Mouse (Mus musculus) kidney, embryonic 15.5 days (tissue): Measurements from ENCODE around the gene Ssr2. TPM values are rescaled to one million over a fixed set of nuclear protein-coding genes. Genes with fewer than 3 reads are reported as not detected.

Source experiments
- ATAC-seq: fragments of 200-750 bp; cut with Nextera tagmentation; replicated peaks from 2 replicates; pipeline ENCODE4 v1.8.0; 2017; ENCODE audit warnings: moderate TSS enrichment; ENCODE audit not compliant: low FRiP score
- H3K27ac ChIP-seq: fragments of 300-500 bp; sonication (generic); 2 replicates; pipeline ENCODE4 v1.5.1; 2015; ENCODE audit warnings: mild to moderate bottlenecking, inconsistent platforms
- H3K27me3 ChIP-seq: fragments of 300-500 bp; sonication (generic); 2 replicates; pipeline ENCODE4 v1.6.1; 2015; ENCODE audit warnings: inconsistent platforms
- H3K36me3 ChIP-seq: fragments of 300-500 bp; sonication (generic); 2 replicates; pipeline ENCODE4 v1.6.1; 2015; ENCODE audit warnings: inconsistent platforms
- H3K4me1 ChIP-seq: fragments of 300-500 bp; sonication (generic); 2 replicates; pipeline ENCODE4 v1.6.1; 2015; ENCODE audit warnings: inconsistent platforms
- H3K4me2 ChIP-seq: fragments of 300-500 bp; sonication (generic); 2 replicates; pipeline ENCODE4 v1.6.1; 2015; ENCODE audit warnings: moderate library complexity, mild to moderate bottlenecking, inconsistent platforms
- H3K4me3 ChIP-seq: fragments of 300-500 bp; sonication (generic); replicated peaks from 2 replicates; pipeline ENCODE4 v1.5.1; 2015; ENCODE audit warnings: mild to moderate bottlenecking, inconsistent platforms
- H3K9ac ChIP-seq: fragments of 300-500 bp; sonication (generic); 2 replicates; pipeline ENCODE4 v1.6.1; 2015; ENCODE audit warnings: mild to moderate bottlenecking, inconsistent platforms
- H3K9me3 ChIP-seq: fragments of 300-500 bp; sonication (generic); replicated peaks from 2 replicates; pipeline ENCODE4 v1.6.1; 2016; ENCODE audit warnings: inconsistent platforms
- WGBS: fragments of 180-500 bp; shearing (Covaris S2); methylation state at CpG from one replicate; pipeline ENCODE4 v1.1.7; 2015; ENCODE audit warnings: mixed read lengths; 5-methylcytosine and 5-hydroxymethylcytosine counted together
- polyA plus RNA-seq: library from polyadenylated mRNA; unstranded; fragments of >200 nt; fragmentation: Nextera tagmentation; extraction: Ambion mirVana; gene quantifications from 2 replicates; pipeline ENCODE4 v1.2.1, GENCODE M21; 2015

Ssr2 gene
- polyA plus RNA-seq, 1 experiment from 2014 or later: 318 TPM

DNA sequence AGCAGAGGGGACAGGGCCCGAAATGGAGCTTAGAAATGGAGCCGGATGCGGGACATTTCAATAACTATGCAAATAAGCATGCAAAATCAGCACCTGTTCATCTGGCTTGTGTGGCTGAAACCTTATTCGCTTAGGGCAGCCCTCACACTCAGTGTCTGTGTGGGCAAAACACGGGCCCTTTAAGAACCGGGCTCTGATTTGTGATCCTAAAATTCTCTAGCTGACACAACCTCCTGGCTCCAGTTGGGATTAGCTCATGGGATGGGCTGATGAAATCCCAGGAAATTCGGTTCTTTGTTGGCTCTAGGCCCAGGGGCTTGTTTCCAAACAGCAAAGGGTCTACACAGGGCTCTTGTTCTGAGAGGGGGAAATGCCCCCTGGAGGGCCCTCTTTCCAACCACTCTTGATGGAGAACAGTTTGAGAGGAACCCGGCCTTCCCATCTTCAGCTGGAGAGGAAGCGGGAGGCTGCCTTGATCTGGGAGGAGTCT lies 40.3 kb downstream of the Ssr2 start:
- H3K36me3 ChIP-seq: no peaks in the 10 kb centered on the region
- H3K9me3 ChIP-seq: no peaks in the 10 kb centered on the region
- H3K27me3 ChIP-seq: no peaks in the 10 kb centered on the region
- H3K27ac ChIP-seq: peak overlapping the region; percentile 34
- peak overlapping the region; percentile 42 for H3K4me2 ChIP-seq
- ATAC-seq: no peak
- H3K4me3 ChIP-seq: peak overlapping the region; percentile 19
- WGBS: 44% methylated on average over 9 of the region's 9 CpGs
- peaks cover 49% of the 10 kb centered on the region for H3K4me1 ChIP-seq
- H3K9ac ChIP-seq: no peak overlapping the region

DNA sequence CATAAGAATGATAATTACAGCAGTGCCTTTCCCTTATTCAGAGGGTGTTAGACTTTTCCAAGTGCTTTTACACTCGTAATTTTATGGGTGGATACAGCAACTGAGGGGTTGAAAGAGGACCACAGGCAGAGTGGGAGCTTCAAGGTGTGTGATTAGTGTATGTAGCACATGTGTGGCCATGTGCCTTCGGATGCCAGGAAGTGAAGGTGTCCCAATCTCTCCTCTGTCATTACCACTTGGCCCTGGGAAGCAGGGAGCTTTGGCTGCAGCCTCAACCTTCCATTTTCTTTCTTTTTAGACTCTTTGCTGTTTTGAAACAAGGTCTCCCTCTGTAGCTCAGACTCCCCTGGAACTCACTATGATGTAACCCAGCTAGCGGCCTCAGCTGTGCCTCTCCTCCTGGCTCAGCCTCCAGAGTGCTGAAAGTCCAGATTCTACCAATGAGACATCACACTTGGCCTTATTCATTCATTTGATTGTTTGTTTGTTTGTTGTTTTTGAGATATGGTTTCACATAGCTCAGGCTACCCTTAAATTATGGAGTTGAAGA lies 41.4 kb downstream of the Ssr2 start:
- H3K4me3 ChIP-seq: peak overlapping the region; percentile 19; the same call in 1 of the 2 replicates
- no peak for ATAC-seq
- peaks cover 49% of the 10 kb centered on the region for H3K4me1 ChIP-seq
- peak overlapping the region; percentile 34; the same call in 1 of the 2 replicates for H3K27ac ChIP-seq
- WGBS: 76% methylated on average over 3 of the region's 3 CpGs
- no peaks in the 10 kb centered on the region for H3K9me3 ChIP-seq
- no peaks in the 10 kb centered on the region for H3K27me3 ChIP-seq
- no peak overlapping the region for H3K4me2 ChIP-seq
- H3K36me3 ChIP-seq: no peaks in the 10 kb centered on the region
- peak overlapping the region; percentile 26; the same call in 1 of the 2 replicates for H3K9ac ChIP-seq

DNA sequence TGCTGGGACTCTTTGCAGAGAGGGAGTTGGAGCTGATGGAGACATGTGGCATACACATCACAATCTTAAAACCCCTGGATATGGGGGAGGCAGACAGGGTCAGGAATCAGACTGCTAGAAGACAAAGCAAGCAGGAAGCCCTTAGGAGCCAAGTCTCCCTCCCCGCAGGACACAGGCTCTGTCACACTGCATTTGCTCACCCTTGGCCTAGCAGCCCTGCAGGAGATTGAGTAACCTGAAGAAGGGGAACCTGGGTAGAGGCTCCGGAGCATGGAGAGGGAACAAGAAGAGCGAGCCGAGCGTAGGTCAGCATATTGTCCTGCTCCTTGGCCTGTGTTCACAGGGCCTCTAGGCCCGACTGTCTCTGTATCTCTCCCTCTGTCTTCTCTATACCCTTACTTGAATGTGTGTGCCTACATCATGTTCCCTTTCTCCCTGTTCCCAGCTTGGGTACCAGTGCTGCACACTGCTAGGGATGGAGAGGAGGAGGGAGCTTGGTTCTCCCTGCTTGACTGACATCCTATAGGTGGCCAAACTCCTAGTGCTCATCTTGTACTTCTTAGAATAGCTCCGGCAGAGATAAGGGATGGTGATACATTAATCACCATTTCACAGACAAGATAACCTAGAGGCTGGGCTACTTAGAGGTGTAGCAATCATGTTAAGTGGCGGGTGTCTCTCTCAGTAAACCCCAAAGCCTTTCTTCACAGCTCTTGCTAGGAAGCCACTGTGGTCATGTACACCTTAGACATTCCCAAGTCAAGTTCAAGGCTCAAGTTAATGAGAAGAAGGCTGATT lies 42.6 kb downstream of the Ssr2 start:
- no peaks in the 10 kb centered on the region for H3K36me3 ChIP-seq

DNA sequence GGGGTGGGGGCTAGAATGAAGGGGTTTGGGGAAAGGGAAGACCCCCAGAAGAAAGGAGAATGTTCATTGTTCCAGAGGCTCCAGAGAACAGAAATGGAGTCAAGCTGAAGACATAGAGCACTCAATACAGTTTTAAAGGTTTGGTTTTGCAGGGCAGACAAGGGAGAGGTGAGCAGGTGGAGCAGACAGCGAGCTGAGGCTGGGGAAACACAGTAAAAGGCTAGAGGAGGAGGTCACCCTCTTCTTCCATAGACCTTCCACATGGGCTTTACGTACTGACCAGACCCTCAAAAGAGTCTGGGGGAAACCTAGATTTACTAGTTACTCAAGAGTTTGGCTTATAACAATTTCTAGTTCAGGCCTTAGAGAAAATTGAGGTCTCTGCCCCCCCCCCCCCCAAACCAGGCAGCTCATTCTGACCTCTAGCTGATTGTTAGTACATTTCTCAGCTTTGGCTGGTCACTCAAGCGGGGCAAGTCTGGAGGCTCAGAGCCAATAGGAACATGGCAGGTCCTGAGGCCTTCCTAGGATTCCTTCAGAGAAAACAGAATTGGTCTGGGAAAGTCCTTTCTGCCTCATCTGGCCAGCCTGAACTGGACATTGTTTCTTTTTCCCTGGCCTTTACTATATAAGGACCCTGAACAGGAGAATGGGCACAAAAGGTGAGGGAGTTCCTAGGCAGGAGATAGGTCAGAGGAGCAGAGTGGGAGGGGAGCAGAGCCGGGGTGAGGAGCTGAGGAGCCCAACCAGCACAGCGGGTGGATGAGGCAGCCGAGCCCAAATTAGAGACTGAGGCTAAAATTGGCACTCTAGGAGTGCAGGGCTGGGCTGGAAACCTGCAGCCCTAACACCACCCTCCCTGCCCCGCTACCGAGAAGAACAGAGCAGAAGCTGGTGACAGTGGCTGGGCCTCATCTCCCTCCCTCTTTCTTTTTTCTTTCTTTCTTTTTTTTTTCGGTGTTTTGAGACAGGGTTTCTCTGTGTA lies 43.7 kb downstream of the Ssr2 start:
- H3K9ac ChIP-seq: no peak overlapping the region
- 43% methylated on average over 9 of the region's 9 CpGs for WGBS
- H3K4me1 ChIP-seq: peaks cover 64% of the 10 kb centered on the region
- H3K36me3 ChIP-seq: no peaks in the 10 kb centered on the region
- no peaks in the 10 kb centered on the region for H3K9me3 ChIP-seq
- no peak for ATAC-seq
- no peak overlapping the region for H3K4me2 ChIP-seq
- H3K27me3 ChIP-seq: no peaks in the 10 kb centered on the region
- no peak overlapping the region for H3K4me3 ChIP-seq
- H3K27ac ChIP-seq: peak overlapping the region; percentile 98

More for the DNA sequence above, 42.6 kb downstream of the Ssr2 start:
- no peak overlapping the region for H3K27ac ChIP-seq
- no peak for ATAC-seq
- H3K27me3 ChIP-seq: no peaks in the 10 kb centered on the region
- H3K4me1 ChIP-seq: peaks cover 53% of the 10 kb centered on the region
- H3K9me3 ChIP-seq: no peaks in the 10 kb centered on the region
- H3K9ac ChIP-seq: no peak overlapping the region
- WGBS: 52% methylated on average over 8 of the region's 8 CpGs
- no peak overlapping the region for H3K4me2 ChIP-seq
- no peak overlapping the region for H3K4me3 ChIP-seq

DNA sequence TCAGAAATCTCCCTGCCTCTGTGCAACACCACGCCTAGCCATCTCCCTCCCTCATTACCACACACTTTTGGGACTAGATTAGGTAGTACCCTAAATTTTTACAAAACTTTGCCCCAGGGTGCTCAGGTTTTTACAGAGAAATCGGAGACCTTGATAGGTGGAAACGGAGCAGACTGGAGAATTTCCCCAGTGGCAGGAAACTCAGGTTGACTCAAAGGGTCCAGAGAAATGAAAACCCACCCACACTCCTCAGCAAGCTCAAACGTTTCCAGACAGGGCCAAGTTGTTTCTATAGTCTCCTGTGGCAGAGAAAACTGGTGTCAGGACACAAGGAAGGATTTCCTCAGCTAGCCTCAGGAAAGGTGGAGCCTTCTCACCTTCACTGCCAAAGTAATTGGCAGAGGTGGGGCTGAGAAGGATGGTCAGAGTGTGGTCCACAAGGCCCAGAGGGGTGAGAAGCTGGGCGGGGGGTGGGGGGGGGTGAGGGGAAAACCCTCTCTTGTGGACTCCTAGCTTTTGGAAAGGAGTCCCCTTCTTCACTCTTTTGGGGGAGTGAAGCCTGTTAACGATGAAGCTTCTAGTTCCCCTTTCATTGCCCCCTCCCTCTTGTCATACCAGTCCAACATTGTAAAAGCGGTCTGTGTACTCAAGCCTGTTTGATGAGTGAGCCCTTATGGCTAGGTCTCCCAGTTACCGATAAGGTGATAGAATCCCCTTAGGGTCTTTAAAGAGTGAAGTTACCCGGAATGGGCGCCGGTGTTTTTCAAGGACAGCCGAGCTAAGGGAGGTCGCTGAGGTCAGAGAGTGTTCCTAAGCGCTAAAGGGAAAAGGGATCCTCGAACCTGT lies 44.7 kb downstream of the Ssr2 start:
- peak overlapping the region; percentile 98 for H3K27ac ChIP-seq
- peak overlapping the region; percentile 71 for H3K4me3 ChIP-seq
- H3K27me3 ChIP-seq: no peaks in the 10 kb centered on the region
- H3K4me2 ChIP-seq: peak overlapping the region; percentile 83
- H3K36me3 ChIP-seq: peaks cover 4% of the 10 kb centered on the region
- WGBS: 15% methylated on average over 15 of the region's 15 CpGs
- no peaks in the 10 kb centered on the region for H3K9me3 ChIP-seq
- peaks cover 71% of the 10 kb centered on the region for H3K4me1 ChIP-seq
- peak overlapping the region; percentile 85 for H3K9ac ChIP-seq
- peak; percentile 6; the same call in 1 of the 2 replicates for ATAC-seq

DNA sequence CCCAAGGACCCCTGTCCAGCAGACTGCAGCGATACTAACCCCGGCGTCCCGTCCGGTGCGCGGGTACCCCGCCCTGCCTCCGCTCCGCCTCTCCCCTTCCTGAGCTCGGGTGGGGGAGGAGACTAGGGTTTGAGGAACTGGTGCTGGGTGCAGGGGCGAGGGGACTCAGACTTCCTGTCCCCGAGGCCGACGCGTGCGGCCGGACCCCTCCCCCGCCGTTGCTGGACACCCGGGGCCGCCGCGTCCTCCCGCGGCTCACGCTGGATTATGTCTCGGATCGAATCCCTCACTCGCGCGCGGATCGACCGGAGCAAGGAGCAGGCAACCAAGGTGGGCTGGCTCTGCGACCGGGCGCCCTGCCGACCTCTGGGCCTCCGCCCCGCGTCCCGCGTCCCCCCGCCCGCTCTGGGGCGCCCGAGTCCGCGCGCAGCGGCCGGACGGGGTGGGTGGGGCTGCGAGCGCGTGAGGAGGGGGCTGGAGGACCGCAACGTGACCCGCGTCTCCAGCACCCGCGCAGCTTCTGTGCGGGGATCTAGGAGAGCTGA lies 45.4 kb downstream of the Ssr2 start:
- H3K27me3 ChIP-seq: no peaks in the 10 kb centered on the region
- WGBS: under 1% methylated on average over 63 of the region's 64 CpGs
- ATAC-seq: peak; percentile 80
- peak overlapping the region; percentile 98 for H3K27ac ChIP-seq
- peaks cover 9% of the 10 kb centered on the region for H3K36me3 ChIP-seq
- peak overlapping the region; percentile 85 for H3K9ac ChIP-seq
- peaks cover 72% of the 10 kb centered on the region for H3K4me1 ChIP-seq
- H3K4me3 ChIP-seq: peak overlapping the region; percentile 71
- H3K4me2 ChIP-seq: peak overlapping the region; percentile 83
- no peaks in the 10 kb centered on the region for H3K9me3 ChIP-seq

DNA sequence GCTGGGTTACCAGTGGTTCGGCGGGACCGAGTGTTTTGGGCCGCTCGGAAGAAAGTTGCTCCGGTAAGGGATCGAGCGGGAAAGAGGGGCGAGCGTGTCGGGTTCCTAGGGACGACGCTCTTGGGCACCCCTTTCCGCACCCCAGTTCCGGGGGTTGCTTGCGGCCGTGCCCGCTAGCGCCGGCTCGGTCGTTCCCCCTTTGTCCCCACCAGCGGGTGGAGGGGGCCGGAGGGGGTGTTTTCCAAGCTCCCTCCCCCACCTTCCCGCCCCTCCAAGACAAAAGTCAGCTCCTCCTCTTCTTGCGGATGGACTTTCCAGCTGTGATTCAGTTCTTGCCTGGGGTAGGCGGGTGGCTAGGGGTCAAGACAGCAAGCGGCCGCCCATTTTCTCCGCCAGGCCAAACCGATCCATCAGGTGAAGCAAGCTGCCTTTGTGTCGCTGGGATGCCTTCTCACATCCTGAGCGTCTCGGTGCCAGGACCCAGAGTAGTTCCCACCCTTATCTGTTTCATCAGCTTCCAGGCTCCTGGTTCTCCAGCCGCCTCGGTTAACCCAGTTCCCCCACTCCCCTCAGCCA lies 45.9 kb downstream of the Ssr2 start:
- peak overlapping the region; percentile 98 for H3K27ac ChIP-seq
- peak overlapping the region; percentile 83 for H3K4me2 ChIP-seq
- peak; percentile 18 for ATAC-seq
- H3K9ac ChIP-seq: peak overlapping the region; percentile 85
- peaks cover 14% of the 10 kb centered on the region for H3K36me3 ChIP-seq
- peaks cover 72% of the 10 kb centered on the region for H3K4me1 ChIP-seq
- H3K9me3 ChIP-seq: no peaks in the 10 kb centered on the region
- H3K4me3 ChIP-seq: peak overlapping the region; percentile 71
- H3K27me3 ChIP-seq: no peaks in the 10 kb centered on the region
- WGBS: under 1% methylated on average over 35 of the region's 36 CpGs

DNA sequence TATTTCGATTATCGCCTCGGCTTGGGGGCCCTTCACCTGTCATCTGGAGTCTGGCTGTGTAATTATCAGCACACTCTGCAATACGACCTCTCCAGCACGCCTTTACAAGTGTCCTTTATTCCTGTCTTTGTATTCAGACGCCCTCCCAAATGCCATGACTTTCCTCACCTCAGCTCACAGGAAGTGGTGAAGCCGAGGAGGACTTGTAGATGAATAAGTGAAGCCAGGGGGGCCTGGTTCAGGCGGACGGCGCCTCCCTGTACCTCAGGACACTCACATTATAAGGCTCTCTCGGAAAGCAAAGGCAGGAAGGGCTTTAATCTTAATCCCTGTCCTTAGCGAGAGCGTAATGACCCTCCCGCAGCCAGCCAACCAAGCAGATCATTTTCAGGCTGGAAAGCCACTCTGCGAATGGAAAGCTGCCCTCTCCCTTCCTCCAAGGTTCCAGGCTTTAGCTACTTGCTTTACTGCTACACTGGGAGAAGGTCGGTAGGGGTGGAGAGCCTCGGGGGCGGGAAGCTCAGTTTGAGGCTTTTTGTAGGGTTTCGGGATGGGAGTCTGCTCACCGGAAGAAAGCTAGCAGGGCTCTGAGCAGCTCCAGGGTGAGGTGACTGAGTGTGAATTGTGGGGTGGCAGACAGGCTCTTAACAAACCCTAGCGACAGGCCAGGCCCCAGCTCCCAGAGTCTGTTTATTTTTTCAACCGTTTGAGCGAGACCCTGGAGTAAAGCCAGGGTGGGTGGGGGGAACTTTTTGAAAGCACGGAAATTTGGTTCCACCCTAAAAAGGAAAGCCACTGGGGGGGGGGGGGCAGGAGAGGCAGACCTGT lies 46.7 kb downstream of the Ssr2 start:
- Histone ChIP-seq H3K9ac (peak overlapping the region; percentile 85), H3K4me2 (peak overlapping the region; percentile 83), H3K27ac (peak overlapping the region; percentile 98), H3K4me1 (peaks cover 76% of the 10 kb centered on the region), H3K9me3 (no peaks in the 10 kb centered on the region), H3K4me3 (peak overlapping the region; percentile 71), H3K36me3 (peaks cover 14% of the 10 kb centered on the region), H3K27me3 (no peaks in the 10 kb centered on the region)
- no peak for ATAC-seq
- WGBS: under 1% methylated on average over 24 of the region's 24 CpGs

DNA sequence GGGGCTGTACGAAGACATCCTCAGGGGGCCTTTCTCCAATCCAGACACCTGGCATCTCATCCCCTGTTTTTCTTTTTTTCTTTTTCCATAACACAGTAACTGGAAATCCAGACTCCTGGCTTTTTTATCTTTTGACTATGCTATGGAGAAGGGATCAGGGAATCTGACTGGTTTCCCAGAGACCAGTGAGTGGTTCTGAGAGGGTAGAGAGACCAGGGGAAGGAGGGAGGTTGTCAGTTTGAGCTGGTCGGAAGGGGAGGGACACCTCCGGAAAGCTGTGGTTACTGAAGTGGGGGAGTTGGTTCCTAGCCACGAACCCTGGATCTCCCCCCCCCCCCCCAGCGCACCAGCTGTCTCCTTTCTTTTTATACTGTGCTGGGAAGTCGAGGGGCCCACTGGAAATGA lies 47.3 kb downstream of the Ssr2 start:
- peak overlapping the region; percentile 83 for H3K4me2 ChIP-seq
- H3K4me3 ChIP-seq: peak overlapping the region; percentile 71
- WGBS: 2% methylated on average over 6 of the region's 6 CpGs
- H3K27me3 ChIP-seq: no peaks in the 10 kb centered on the region
- H3K36me3 ChIP-seq: peaks cover 14% of the 10 kb centered on the region
- H3K27ac ChIP-seq: peak overlapping the region; percentile 98
- ATAC-seq: 0 out of 2 replicates have a peak, but pooled peaks have one; percentile 16
- no peaks in the 10 kb centered on the region for H3K9me3 ChIP-seq
- H3K4me1 ChIP-seq: peaks cover 77% of the 10 kb centered on the region
- H3K9ac ChIP-seq: peak overlapping the region; percentile 85
